Mouse (Mus musculus): ENCODE data around the gene Isy1.

Gene Isy1

GRCm38 (mm10) chr6:87779174-87780165 lies 59.1 kb downstream of the Isy1 start:
- intact Hi-C loops (cut with DNase I), result no loop called here

DNA sequence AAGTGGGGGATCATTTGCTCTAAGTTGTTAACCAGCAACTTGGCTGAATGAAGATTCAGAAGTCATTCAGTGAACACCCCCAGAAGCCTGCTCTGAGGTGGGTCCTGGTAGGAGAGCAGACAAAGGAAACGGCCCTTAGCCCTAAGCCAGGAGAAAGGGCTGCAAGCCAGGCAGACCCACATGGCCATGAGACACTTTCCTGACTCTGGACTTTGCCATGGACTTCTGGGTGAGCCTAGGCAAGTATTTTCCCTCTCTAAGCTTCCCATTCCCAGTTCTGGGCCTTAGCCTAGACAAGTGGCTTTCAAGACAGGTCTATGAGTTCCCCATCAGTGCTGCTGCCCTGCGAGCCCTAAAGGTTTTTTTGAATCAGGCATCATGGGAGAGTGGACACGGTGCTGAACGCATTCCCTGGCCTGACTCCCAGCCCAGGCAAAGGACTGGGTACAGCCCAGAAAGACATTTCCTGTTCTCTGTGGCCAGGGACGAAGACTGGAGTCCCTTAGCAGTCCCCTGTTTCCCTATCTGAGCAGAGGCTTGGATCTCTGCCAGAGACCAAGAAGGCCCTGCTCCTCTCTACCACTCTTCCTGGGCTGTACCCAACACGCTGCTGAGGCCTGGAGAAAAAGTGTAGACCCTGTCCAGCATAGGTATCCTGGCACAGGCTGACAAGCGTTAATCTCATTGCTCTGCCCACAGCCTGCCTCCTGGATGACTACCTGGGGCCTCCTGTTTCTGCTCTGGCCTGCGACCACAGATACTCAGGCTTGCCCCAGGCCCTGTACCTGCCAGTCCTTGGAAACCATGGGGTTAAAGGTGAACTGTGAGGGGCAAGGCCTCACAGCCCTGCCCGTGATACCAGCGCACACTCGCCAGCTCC lies 60.1 kb downstream of the Isy1 start:
- intact Hi-C loops (cut with DNase I), result no loop called here

DNA sequence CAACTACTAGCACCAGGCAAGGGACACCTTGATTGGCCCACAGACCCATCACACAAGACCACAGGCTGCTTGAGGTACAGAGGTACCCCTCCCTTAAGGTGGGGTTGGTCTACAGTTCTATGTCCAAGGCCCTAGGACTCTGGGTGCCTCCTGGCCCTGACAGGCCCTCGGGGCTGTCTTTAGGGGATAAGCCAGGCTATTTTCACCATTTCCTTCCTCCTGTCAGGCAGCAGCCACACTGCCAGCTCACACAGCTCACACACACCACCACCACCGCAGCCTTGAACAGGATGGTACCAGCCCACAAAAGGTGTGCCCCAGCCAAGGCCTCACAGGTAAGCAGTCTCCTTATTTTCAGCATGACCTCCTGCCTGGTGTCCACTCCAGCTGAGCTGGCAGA lies 60.8 kb downstream of the Isy1 start, which contains the start of gene Gp9:
TSS of gene Gp9 (plus strand) at position 231 of the 400 bp plus-strand sequence.
- intact Hi-C loops (cut with DNase I), result no loop called here

GRCm38 (mm10) chr6:87776663-87777062 lies 61.9 kb downstream of the Isy1 start:
- intact Hi-C loops (cut with DNase I), result no loop called here

DNA sequence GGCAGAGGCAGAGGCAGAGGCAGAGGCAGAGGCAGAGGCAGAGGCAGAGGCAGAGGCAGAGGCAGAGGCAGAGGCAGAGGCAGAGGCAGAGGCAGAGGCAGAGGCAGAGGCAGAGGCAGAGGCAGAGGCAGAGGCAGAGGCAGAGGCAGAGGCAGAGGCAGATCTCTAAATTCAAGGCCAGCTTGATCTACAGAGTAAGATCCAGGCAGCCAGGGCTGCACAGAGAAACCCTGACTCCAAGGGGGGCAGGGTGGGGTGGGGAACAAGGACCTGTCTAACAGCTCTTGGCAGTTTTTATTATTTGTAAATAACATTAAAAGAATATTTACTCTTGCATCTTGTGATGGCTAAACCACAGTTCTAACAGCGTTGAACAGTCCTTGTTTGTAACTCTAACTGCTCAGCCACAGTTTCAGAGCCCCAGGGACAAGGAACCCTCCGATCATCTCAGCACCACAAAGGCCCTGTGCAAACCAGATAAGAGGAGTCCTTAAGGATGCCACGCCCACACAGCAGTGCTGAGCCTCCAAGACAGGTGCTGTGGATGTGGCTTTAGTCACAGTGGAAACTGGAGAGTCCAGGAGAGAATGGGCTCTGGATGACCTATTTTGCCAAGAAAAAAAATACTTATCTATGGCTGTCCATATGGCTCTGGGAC lies 62.9 kb downstream of the Isy1 start:
- intact Hi-C loops (cut with DNase I), result no loop called here

- intact Hi-C loops (cut with DNase I), result loop anchor here (5.0 kb wide), 1 partner anchor 32 kb away; no protein-coding TSS in a partner anchor
These were observed 63.7 kb downstream of the Isy1 start for GRCm38 (mm10) chr6:87774909-87775308.

- intact Hi-C loops (cut with DNase I), result loop anchor here (5.0 kb wide), 1 partner anchor 33 kb away; no protein-coding TSS in a partner anchor
These were observed 64.1 kb downstream of the Isy1 start for GRCm38 (mm10) chr6:87774466-87774865.

DNA sequence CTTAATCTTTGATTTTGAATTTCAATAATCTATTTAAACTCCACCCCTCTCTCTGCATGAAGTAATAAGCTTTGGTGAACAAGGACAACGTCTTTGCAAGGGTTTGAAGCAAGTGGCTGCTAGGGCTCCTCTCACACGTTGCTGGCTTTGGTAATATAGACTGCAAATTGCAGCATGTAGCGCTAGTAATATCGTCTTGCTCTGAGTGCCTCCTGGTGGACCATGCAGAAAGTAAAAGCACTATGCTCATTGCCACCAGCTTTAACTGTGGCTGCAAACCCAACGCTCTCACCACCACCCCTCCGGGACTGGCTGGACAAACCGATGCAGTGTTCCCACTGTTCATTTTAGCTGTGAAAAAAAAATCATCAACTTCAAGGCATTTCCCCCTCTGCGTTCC lies 68.0 kb downstream of the Isy1 start:
- intact Hi-C loops (cut with DNase I), result loop anchor here (5.0 kb wide), 1 partner anchor 37 kb away; no protein-coding TSS in a partner anchor

GRCm38 (mm10) chr6:87764296-87764695 lies 74.3 kb downstream of the Isy1 start:
- intact Hi-C loops (cut with DNase I), result loop anchor here (5.0 to 10.0 kb wide), 2 partner anchors 73 to 231 kb away; partner anchors contain the start of genes Gm45140 and Isy1

Measured in adrenal gland (tissue).